Comparison of ENCODE assay signal across 8 mouse cellular contexts in genomic region chr13:98890137-98890870, GRCm38 (mm10). TPM values are rescaled to one million over a fixed set of nuclear protein-coding genes. Genes with fewer than 3 reads are reported as not detected.
DNase-seq lines count a peak whose midpoint lies in the region; ATAC-seq and TF ChIP-seq lines count a peak whose summit lies in the region.

No protein-coding gene starts in this region.

- H3K9me3 ChIP-seq in limb, embryonic 12.5 days, result no peaks in the 10 kb centered on the region
- H3K9me3 ChIP-seq in midbrain, embryonic 12.5 days, result no peaks in the 10 kb centered on the region

- TF ChIP-seq POLR2A in small intestine, adult 2 months (IDR thresholded peaks at IDR 0.05; ENCODE audit: low read depth, low read length), result no peak

- peak; percentile 50 for DNase-seq in layer of hippocampus, adult 11-12 months (ENCODE audit: low spot score)
- DNase-seq in layer of hippocampus, adult 9-10 months (ENCODE audit: low spot score), result no peak
- DNase-seq in embryo, embryonic 10 days (ENCODE audit: low spot score), result peak; percentile 61
- DNase-seq in gastrocnemius, postnatal 14 days, result peak; percentile 71

- H3K4me2 ChIP-seq in limb, embryonic 12.5 days, result peak overlapping the region; percentile 84
- peak overlapping the region; percentile 72 for H3K4me2 ChIP-seq in midbrain, embryonic 12.5 days (replicated peaks)

- intact Hi-C loops in gastrocnemius, postnatal 14 days (cut with DNase I; ENCODE audit: low total_unique reads), result no loop called here

- TF ChIP-seq CTCF in small intestine, adult 2 months (IDR thresholded peaks at IDR 0.05; ENCODE audit: extremely low read depth, insufficient read length, insufficient replicate concordance, low read depth, low read length), result no peak

- peaks cover 27% of the 10 kb centered on the region for H3K4me1 ChIP-seq in limb, embryonic 12.5 days (replicated peaks)
- peaks cover 33% of the 10 kb centered on the region for H3K4me1 ChIP-seq in midbrain, embryonic 12.5 days
- H3K4me1 ChIP-seq in small intestine, adult 2 months (ENCODE audit: control insufficient read depth, insufficient read depth, insufficient read length, low read length), result peaks cover 9% of the 10 kb centered on the region

- peaks cover 35% of the 10 kb centered on the region for H3K36me3 ChIP-seq in limb, embryonic 12.5 days
- H3K36me3 ChIP-seq in midbrain, embryonic 12.5 days, result peaks cover 24% of the 10 kb centered on the region
- peaks cover 16% of the 10 kb centered on the region for H3K36me3 ChIP-seq in small intestine, adult 2 months (ENCODE audit: control insufficient read depth, insufficient read depth, low read length)

- H3K4me3 ChIP-seq in limb, embryonic 12.5 days (replicated peaks), result peak overlapping the region; percentile 81
- peak overlapping the region; percentile 88 for H3K4me3 ChIP-seq in midbrain, embryonic 12.5 days
- peak overlapping the region; percentile 72 for H3K4me3 ChIP-seq in small intestine, adult 2 months (ENCODE audit: low read depth, low read length)

- H3K27ac ChIP-seq in limb, embryonic 12.5 days, result peak overlapping the region; percentile 98
- peak overlapping the region; percentile 94 for H3K27ac ChIP-seq in midbrain, embryonic 12.5 days (replicated peaks)
- H3K27ac ChIP-seq in small intestine, adult 2 months (ENCODE audit: insufficient read depth, low read depth, low read length), result peak overlapping the region; percentile 32; the same call in 1 of the 2 replicates

- peak overlapping the region; percentile 87 for H3K9ac ChIP-seq in limb, embryonic 12.5 days (replicated peaks)
- peak overlapping the region; percentile 84 for H3K9ac ChIP-seq in midbrain, embryonic 12.5 days (replicated peaks)

- WGBS in limb, embryonic 12.5 days, result under 1% methylated on average over 54 of the region's 71 CpGs
- under 1% methylated on average over 65 of the region's 71 CpGs for WGBS in midbrain, embryonic 12.5 days
- under 1% methylated on average over 69 of the region's 71 CpGs for WGBS in small intestine, adult 2 months

- peak; percentile 73 for ATAC-seq in inflammation-experienced regulatory T-cells, adult 6 months
- ATAC-seq in limb, embryonic 12.5 days (ENCODE audit: insufficient number of reproducible peaks, insufficient read depth, low FRiP score, low TSS enrichment, low read depth), result peak; percentile 74
- ATAC-seq in midbrain, embryonic 12.5 days (ENCODE audit: low FRiP score, low read depth), result peak; percentile 65

- no peaks in the 10 kb centered on the region for H3K27me3 ChIP-seq in limb, embryonic 12.5 days
- no peaks in the 10 kb centered on the region for H3K27me3 ChIP-seq in midbrain, embryonic 12.5 days
- H3K27me3 ChIP-seq in small intestine, adult 2 months (ENCODE audit: control insufficient read depth, insufficient read depth, low read length), result no peaks in the 10 kb centered on the region

RNA-seq across cellular contexts. Expression of gene Tnpo1, which starts 35.9 kb away (rescaled TPM):
- total RNA-seq in gastrocnemius, postnatal 14 days (2021), result 10 to 100 TPM; 46.9 to 47.0 TPM
- 10 to 100 TPM; 24.5 to 35.9 (median 35.5) TPM for polyA plus RNA-seq in inflammation-experienced regulatory T-cells, adult 6 months (2017; shearing (Covaris generic))
- polyA plus RNA-seq in limb, embryonic 12.5 days (2016; fragmentation: Nextera tagmentation; extraction: Ambion mirVana), result 77.0 and 77.6 TPM in 2 replicates
- 86.9 and 93.2 TPM in 2 replicates for polyA plus RNA-seq in midbrain, embryonic 12.5 days (2016; fragmentation: Nextera tagmentation; extraction: Ambion mirVana)
- polyA plus RNA-seq in small intestine, adult 2 months (2012; rRNA removed), result 5.2 and 10.7 TPM in 2 replicates

Comparison
In these comparisons a context has a peak if more than half of its experiments do, and no peak if none do; other contexts are left out.
1. H3K27ac ChIP-seq: peak in every context shown above with its lines; median percentile 98 in limb, embryonic 12.5 days; 94 in midbrain, embryonic 12.5 days; 32 in small intestine, adult 2 months.